Mouse (Mus musculus): ENCODE results near the gene Bpnt1.
"Not testable (repeated sequence)": the region's sequence is repeated elsewhere in the genome, so short reads cannot be mapped to it uniquely, and the experiment has no call there.

Gene Bpnt1

GRCm38 (mm10) chr1:185331983-185332430, at the start of gene Bpnt1:
TSS of gene Bpnt1 (plus strand) at chr1:185332149.
- DNase-seq (ENCODE audit: extremely low spot score, low spot score): peak; percentile 86

- no peak for DNase-seq (ENCODE audit: extremely low spot score, low spot score)
Measured at GRCm38 (mm10) chr1:185282846-185283245, 49.1 kb upstream of the Bpnt1 start.

DNA sequence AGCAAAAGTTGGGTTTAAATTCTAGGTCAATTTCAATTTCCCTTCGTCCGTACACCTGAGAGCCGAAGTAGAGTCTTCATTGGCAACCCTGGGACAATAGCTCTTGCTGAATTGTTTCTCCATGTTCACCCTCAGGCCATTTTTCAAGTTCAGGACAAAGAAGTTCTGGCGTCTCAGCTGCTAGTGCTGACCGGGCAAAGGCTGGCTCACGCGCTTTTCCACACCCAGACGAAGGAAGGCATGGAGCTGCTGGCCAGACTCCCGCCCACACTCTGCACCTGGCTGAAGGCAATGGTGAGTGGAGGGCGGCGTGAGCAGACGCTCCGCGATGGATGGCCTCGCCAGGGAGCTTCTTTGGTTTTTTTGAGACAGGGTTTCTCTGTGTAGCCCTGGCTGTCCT, 48.7 kb upstream of the Bpnt1 start:
- no peak for DNase-seq (ENCODE audit: extremely low spot score, low spot score)

- DNase-seq (ENCODE audit: extremely low spot score, low spot score): no peak
Measured at GRCm38 (mm10) chr1:185284740-185285139, 47.2 kb upstream of the Bpnt1 start.

GRCm38 (mm10) chr1:185285171-185285570, 46.8 kb upstream of the Bpnt1 start:
- DNase-seq (ENCODE audit: extremely low spot score, low spot score): no peak

- no peak for DNase-seq (ENCODE audit: extremely low spot score, low spot score)
Measured at GRCm38 (mm10) chr1:185287066-185287465, 44.9 kb upstream of the Bpnt1 start.

- DNase-seq (ENCODE audit: extremely low spot score, low spot score): no peak
Measured at GRCm38 (mm10) chr1:185289231-185289630, 42.7 kb upstream of the Bpnt1 start.

GRCm38 (mm10) chr1:185291336-185291735, 40.6 kb upstream of the Bpnt1 start:
- no peak for DNase-seq (ENCODE audit: extremely low spot score, low spot score)

DNA sequence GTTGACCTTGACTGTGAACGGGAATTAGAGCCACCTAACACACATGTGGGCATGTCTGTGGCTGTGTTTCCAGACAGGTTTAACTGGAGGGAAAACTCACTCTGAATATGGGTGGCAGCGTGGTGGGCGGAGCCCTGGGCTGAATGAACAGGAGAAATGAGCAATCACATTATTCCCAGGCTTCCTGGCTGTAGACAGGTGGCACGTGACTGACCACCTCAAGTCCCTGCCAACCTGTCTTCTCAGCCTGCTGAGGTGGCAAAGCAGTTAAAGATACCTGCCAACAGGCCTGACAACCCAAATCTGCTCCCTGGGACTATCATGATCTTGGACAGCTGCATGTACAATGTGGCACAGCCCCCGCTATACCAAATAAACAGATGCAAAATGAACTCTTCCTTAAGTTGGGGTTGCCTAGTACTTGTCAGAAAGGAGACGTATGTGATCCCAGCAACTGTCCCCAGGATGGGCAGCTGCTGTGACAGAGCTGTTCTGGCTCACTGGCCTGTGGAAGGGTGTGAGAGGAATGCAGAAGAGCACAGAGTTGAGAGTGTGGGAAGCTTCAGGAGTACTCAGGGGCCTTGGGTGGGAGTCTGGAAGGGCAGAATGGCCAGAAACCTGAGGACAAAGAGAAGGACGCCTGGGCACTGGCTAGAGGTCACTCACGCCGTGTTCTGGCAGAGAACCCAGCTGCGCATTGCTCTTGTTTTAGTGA, 39.1 kb upstream of the Bpnt1 start:
- DNase-seq (ENCODE audit: extremely low spot score, low spot score): no peak

DNA sequence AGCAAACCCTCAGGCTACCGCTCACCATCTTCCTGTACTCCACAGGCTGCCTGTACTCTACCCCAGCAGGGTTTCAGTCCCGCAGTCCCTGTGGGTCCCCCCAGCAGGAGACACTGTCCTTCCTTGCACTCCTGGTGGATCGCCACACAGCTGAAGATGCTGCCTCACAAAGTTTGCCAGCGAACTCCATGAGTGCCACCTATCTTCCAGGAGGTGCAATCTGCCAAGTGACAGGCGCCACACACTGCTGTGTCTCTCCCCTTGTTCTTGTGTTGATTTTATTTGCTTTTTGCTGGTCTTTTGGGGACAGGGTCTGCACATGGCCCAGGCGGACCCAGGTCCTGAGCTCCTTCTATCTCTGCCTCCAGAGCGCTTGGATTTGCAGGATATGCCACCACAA, 35.1 kb upstream of the Bpnt1 start:
- no peak for DNase-seq (ENCODE audit: extremely low spot score, low spot score)

DNA sequence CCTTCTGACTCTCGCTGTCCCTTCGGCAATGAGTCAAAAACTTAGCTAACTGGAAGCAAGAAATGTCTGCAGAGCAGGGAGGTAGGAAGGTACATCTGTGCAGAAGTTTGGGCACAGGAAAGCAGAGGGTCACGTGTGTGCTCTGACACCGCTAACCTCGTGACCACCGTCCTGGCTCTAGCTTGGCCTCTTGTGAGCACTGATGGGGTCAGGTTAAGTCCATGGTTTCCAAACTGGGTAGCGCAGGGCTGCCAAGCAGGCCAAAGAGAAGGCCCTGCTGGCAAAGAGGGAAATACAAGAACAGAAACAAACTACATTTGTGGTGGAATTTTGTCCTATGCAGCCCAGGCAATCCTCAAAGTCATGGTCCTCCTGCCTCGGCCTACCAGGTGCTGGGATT, 33.5 kb upstream of the Bpnt1 start:
- DNase-seq (ENCODE audit: extremely low spot score, low spot score): no peak

- no peak for DNase-seq (ENCODE audit: extremely low spot score, low spot score)
Measured at GRCm38 (mm10) chr1:185302816-185303215, 29.1 kb upstream of the Bpnt1 start.

DNA sequence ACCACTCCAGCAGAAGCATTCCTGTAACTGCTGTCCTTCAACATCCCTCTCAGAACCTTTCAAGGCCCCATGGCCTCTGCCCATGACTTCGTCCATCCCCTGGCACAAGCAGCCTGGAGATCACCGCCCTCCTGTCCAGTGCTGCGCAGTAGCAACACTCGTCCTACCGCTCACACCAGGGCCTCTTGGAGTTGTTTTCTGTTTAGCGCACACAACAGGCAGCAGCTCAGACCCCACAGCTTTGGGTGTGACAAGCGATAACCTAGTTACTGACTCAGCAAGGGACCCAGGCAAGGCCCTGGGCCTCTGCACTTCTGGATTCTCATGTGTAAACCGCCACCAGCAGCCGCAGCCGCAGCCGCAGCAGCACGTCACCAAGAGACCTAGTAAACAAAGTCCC, 25.1 kb upstream of the Bpnt1 start:
- DNase-seq (ENCODE audit: extremely low spot score, low spot score): no peak

DNA sequence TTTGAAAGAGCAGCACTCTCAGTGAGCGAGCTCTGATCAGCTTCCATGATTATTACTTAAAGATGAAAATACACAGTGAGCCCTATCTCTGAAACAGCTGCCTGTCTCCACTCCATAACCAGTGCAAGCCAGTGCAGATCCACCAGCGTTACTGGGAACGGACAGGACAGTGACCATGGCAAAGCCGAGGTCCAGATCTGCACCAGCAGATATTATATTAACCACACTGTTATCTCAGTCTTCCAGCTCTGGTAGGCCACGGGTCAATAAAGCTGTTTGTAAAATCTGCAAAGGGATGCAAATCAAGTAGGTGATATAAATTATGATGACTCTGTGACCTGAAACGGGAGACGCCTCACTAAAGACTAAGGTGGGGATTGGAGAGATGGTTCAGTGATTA, 24.3 kb upstream of the Bpnt1 start:
- no peak for DNase-seq (ENCODE audit: extremely low spot score, low spot score)

DNA sequence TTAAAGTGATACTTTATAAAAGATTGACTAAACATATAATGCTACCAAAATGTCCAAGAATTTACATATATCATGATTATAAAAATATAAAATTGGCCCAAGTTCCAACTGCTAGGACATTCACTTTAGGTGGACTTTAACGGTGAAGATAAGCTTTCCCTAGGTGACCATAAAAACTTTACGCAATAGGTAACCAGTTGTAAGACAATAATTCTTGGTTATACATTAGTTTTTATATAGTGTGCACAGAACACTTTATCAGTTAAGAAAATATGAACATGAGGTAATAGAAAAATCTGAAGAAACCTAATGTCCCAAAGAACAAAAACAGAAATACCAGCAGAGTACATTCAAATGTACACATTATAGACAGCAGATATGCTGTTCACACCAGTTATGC, 23.6 kb upstream of the Bpnt1 start:
- no peak for DNase-seq (ENCODE audit: extremely low spot score, low spot score)

- no peak for DNase-seq (ENCODE audit: extremely low spot score, low spot score)
Measured at GRCm38 (mm10) chr1:185308908-185309307, 23.0 kb upstream of the Bpnt1 start.

DNA sequence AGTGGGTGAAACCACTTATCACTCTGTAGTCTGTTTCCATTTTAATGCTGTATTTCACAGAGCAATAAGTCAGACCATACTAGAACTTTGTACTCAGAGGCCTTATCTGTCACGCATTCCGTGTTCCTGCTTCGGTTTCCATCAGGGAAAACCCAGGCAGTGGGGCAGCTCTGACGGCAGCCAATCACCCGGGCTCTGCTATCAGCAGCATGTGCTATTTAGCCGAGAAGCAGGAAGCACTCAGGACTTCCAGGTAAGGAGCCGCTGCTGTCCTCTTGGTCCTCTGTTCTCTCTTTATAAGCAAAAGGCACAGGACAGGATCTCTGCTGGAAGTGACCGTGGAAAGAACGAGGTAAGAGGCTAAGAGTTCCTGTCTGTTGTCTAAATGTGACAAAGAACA, 20.0 kb upstream of the Bpnt1 start:
- no peak for DNase-seq (ENCODE audit: extremely low spot score, low spot score)

- no peak for DNase-seq (ENCODE audit: extremely low spot score, low spot score)
Measured at GRCm38 (mm10) chr1:185314546-185314945, 17.4 kb upstream of the Bpnt1 start.

DNA sequence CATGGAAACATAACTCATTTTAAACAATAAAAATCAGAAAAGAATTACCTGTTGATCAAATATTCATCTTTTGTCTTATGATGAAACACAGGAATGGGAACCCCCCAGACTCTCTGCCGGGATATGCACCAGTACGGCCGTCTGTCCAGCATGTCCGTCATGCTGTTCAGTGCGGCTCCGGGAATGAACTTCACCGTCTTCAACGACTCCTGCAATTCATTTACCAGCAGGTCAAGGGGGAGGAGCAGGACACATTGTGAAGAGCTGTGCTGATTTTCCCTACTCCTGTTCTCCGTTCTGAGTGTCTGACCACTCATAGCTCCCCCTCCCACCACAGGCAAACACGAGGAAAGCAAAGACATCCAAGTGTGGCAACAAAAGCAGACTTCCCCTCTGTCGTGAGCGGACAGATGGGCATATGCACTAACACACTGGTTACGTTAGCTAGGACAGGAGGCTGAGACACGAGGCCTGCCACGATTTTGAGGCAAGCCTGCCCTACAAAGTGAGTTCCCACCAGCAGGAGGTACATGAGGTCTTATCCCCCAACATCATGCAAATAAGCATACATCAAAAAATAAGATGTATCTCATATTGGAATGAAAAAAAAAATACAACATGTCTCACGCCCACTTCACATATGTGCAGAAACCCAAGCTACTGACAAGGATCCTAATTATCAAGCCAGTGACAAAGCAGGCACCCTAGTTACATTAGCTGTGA, 15.9 kb upstream of the Bpnt1 start:
- DNase-seq (ENCODE audit: extremely low spot score, low spot score): no peak

GRCm38 (mm10) chr1:185327754-185328345, 4.1 kb upstream of the Bpnt1 start:
- not testable (repeated sequence) for DNase-seq (ENCODE audit: extremely low spot score, low spot score)

DNA sequence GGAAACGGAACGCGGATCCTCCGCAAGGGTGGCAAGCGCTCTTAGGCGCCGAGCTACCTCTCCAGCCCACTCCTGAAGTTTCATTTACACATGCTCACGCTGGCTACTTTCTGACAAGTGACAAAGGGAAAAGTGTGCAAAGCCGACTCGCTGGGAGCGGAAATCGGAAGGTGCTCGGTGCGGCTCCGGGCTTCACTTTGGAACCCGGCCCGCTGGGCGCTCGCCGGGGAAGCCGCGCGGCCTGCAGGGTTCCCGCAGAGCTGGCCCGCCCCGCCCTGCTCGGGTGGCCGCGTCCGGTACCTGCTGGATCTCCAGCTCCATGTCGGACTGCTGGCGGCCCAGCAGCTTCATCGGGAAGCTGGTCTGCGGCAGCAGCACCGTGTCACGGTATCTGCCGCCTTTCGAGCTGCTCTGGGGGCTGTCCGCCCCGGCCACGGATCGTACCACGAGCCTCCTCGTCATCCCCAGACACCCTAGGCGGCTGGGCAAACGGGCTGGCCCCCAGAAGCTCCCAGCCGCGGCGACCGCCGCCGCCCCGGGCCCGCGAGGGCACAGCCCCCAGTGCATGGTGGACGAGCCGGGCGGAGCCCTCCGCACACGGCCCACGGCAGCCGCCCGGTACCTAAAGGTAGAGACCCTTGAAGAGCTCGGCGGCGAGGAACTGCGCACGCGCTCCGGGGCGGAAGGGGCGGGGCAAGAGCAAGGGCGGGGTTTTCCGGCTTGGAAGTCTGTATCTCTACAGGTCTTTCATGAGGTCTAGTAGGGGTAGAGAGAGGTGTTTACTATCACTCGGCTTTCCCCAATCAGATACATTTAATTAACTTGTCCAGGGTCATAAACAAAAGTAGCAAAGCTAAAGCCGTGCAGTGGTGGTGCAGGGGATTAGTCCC, 3.0 kb upstream of the Bpnt1 start, which contains the start of gene Iars2:
Gene Iars2, minus strand, starts transcription at position 676 of the 890 bp plus-strand sequence.
- DNase-seq (ENCODE audit: extremely low spot score, low spot score): peak; percentile 94
